Mouse (Mus musculus): ENCODE data around the gene Wwtr1.

Wwtr1 gene

DNA sequence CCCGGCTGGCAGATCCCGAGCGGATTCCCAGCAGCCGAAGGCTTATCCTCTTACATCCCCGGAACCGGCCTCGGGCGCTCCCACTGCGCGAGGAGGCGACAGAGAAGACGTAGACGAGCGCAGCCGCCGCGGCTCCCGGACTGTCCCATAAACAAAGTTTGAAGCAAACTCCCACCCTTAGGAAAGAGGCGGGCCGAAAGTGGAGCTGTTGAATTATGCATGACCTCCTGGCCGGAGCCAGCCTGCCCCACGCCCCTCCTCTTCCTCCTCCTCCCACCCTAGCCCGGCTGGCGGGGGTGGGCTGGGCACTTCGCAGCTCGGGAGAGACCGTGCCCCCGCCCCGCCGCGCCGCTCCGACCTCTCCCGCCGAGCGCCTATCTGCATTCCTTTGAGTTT, at the start of gene Wwtr1:
TSS of gene Wwtr1 (minus strand) at position 251 of the 396 bp plus-strand sequence.
- DNase-seq (ENCODE audit: low read depth in 1 of 2, low spot score in 2 of 2) = no peak

- DNase-seq (ENCODE audit: low read depth in 1 of 2, low spot score in 2 of 2) = no peak
Observed at GRCm38 (mm10) chr3:57619718-57620117, 44.0 kb upstream of the Wwtr1 start.

DNA sequence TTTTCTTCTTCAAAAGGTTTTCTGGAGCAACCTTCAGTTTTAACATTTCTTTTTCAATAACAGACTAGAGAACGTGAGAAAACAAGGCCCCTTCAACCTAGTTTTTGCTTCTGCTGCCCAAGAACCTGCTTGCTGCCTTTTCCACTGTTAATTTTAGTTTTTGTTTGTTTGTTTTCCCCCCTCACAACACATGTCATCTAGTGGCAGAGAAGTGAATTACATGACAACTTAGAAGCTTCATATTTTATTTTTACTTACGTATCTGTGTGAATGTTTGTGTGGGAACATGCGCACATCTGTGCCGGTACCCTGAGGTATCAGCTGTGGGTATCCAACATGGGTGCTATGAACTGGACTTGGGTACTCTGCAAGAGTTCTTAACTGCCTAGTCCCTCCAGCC, 39.9 kb upstream of the Wwtr1 start:
- DNase-seq (ENCODE audit: low read depth in 1 of 2, low spot score in 2 of 2) = no peak

DNA sequence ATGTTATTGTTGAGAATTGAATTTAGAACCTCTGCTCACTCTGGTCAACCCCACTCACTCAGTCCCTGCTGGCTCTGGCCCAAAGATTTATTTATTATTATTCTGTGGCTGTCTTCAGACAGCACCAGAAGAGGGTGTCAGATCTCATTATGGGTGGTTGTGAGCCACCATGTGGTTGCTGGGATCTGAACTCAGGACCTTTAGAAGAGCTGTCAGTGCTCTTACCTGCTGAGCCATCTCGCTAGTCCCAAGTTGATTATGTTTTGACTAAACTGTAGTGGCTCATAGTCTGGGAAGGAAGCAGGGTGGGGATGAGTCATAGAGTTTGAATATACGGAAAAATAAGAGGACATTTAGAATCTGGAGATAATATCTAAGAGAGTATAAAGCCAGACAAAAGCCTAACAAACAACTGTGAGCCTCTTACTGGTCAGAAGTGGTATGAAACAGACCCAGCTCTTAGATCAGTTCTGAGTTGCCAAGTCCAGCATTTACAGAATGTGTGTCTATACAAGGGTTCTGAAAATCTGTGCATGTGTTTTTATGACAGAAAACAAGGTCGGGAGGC, 36.8 kb upstream of the Wwtr1 start:
- DNase-seq (ENCODE audit: low read depth in 1 of 2, low spot score in 2 of 2) = no peak

- no peak for DNase-seq (ENCODE audit: low read depth in 1 of 2, low spot score in 2 of 2)
Observed at GRCm38 (mm10) chr3:57611776-57612175, 36.1 kb upstream of the Wwtr1 start.

DNA sequence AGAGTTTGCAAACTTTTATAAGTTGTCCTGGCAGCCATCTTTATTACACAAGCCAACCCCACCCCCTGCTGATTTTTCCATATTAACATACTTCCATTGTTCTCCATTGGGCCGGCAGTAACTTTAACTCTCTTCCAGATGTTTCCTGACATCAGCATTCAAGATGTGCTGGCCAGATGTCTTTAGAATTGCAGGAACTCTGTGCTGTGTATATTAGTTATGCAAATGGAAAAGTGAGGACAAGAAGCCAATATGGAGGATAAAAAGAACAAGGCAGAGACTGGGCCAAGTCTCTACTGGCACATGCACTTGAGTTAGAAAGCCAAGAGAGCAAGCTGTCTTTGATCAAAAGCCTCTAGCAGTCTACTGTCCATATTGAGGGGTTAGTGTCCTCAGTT, 28.9 kb upstream of the Wwtr1 start:
- no peak for DNase-seq (ENCODE audit: low read depth in 1 of 2, low spot score in 2 of 2)

GRCm38 (mm10) chr3:57603891-57604617, 28.3 kb upstream of the Wwtr1 start:
- DNase-seq (ENCODE audit: low read depth in 1 of 2, low spot score in 2 of 2) = no peak

DNA sequence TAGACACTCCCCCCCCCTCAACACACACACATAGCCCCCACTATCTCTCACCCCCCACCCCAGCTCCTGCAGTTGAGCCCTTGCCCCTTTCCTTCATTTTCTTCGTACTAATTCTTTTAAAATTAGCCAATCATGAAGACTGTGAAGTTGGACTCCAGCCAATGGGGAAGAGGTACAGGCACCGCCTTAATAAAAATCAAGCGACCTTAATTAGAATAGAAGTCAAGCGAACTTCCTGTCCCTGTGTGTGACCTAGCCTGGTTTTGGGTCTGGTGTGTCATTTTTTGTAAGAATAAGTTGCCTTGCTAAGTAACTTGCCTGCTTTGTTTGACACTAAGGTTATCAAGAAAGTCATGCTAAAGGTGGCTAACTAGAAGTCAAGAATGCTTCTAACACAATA, 26.9 kb upstream of the Wwtr1 start:
- DNase-seq (ENCODE audit: low read depth in 1 of 2, low spot score in 2 of 2) = no peak

DNA sequence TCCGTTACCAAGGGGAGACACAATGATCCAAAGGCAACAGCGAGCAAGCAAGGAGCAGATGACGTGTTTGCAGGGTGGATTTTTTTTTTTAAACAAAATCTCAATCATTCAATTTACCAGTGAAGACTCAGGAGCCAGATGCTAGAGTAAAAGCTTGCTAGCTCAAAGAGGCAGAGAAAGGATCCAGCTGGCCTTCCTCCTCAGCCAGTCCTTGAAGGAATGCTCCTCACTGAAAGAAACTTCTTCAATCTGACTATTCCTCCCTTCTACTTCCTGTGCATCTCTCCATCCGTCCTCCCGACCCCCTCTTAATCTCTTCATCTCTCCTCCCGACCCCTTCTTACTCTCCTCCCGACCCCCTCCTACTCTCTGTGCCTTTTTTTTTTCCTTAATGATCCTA, 20.9 kb upstream of the Wwtr1 start:
- DNase-seq (ENCODE audit: low read depth in 1 of 2, low spot score in 2 of 2) = no peak

DNA sequence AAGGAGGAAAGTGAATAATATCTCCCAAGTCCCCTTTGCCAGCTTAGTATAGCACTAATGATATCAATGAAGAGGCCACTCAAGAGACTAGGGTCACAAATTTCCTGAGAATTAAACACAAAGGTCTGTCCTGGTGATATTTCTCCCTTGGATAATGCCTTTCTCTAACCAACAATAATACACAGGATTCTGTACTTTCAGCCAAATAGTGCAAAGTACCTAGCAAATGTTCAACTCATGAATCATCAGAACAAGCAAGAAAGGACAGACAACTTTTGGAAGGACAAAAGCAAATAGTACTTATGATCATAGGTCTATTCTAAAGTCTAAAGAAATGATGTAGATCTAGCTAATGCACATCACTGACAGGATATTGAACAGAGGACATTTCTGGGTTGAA, 19.8 kb upstream of the Wwtr1 start:
- DNase-seq (ENCODE audit: low read depth in 1 of 2, low spot score in 2 of 2) = no peak

- no peak for DNase-seq (ENCODE audit: low read depth in 1 of 2, low spot score in 2 of 2)
Observed at GRCm38 (mm10) chr3:57585967-57586366, 10.3 kb upstream of the Wwtr1 start.

- DNase-seq (ENCODE audit: low read depth in 1 of 2, low spot score in 2 of 2) = no peak
Observed at GRCm38 (mm10) chr3:57583533-57583932, 7.8 kb upstream of the Wwtr1 start.

- DNase-seq (ENCODE audit: low read depth in 1 of 2, low spot score in 2 of 2) = no peak
Observed at GRCm38 (mm10) chr3:57580426-57581195, 4.9 kb upstream of the Wwtr1 start.

DNA sequence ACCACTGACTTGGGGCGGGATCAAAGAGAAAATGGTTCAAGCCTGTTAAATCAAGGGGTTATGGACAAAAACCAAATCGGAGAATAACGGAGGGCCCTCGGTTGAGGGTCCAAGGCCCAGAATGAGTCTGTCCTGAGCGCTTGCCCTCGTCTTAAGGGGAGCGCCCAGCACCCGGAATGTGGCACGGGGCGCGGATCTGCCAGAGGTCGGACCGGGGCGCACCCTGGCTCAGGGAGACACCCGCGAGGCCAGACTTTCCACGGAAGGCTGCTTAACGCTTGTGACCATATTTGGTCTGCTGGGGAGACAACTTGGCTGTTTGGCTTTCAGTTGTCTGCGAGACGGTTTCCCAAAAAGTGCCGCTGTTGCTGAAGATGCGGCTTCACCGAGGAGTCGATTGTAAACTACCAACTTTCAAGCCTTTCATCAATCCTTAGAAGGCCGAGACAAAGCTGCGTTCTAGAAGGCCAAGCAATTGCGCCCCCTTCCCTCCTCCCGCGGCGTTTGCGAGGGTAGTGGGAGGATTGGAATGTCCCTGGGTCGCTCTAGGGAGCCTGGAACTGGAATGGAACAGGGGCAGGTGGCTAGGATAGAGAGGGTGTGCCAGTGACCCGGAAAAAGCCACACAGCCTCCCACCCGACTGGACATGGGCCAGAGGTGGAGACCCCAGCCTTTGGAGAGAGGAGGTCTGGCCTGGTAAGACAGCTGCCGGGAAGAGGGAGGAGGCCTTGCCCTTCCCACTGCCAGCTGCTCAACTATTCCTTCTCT, 530 bp upstream of the Wwtr1 start:
- DNase-seq (ENCODE audit: low read depth in 1 of 2, low spot score in 2 of 2) = no peak

- no peak for DNase-seq (ENCODE audit: low read depth in 1 of 2, low spot score in 2 of 2)
Observed at GRCm38 (mm10) chr3:57574885-57575659, 638 bp downstream of the Wwtr1 start.

- no peak for DNase-seq (ENCODE audit: low read depth in 1 of 2, low spot score in 2 of 2)
Observed at GRCm38 (mm10) chr3:57573898-57574570, 1.7 kb downstream of the Wwtr1 start.

GRCm38 (mm10) chr3:57572331-57572975, 3.3 kb downstream of the Wwtr1 start:
- DNase-seq (ENCODE audit: low read depth in 1 of 2, low spot score in 2 of 2) = no peak

GRCm38 (mm10) chr3:57566655-57567054, 9.1 kb downstream of the Wwtr1 start:
- no peak for DNase-seq (ENCODE audit: low read depth in 1 of 2, low spot score in 2 of 2)

GRCm38 (mm10) chr3:57563627-57564026, 12.1 kb downstream of the Wwtr1 start:
- no peak for DNase-seq (ENCODE audit: low read depth in 1 of 2, low spot score in 2 of 2)

Measured in monocyte, adult 2 months (primary cell).